15 mouse cellular contexts compared by ENCODE assay signal in the genomic region with DNA sequence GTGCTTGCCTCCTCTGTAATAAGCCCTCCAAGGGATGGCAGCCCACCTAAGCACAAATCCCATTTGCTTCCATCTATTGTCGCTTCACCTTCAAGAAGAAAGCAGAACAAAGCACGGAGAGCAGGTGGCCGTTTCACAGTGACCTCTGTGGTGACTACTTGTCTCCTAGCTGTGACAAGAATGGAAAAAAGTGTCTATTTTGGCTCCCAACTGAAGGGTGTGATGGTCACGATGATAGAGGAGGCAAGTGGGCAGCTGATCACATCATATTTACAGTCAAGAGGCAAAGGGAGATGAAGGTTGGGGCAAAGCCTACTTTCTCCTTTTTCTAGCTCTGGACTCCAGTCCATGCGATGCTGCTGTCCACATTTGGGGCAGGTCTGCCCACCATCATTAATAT. TPM values are rescaled to one million over a fixed set of nuclear protein-coding genes. Genes with fewer than 3 reads are reported as not detected.
"Had no signal": no experiment of that assay in that cellular context is flagged by ENCODE, and none has a peak within 500 bp of the region (broad histone marks: within the 10 kb centered on the region; RNA-seq: fewer than 3 reads in every experiment).

No protein-coding gene starts in this region.

- H3K4me1 ChIP-seq: lung, embryonic 15.5 days; neural tube, embryonic 12.5 days; stomach, embryonic 15.5 days had no signal

- DNase-seq: lung, adult 18-20 months; lung, postnatal 14 days; lung, postnatal 36 days; midbrain, embryonic 14.5 days; right cerebral cortex, postnatal 14 days; thymus, postnatal 25 days; thymus, postnatal 4 days had no signal

- H3K36me3 ChIP-seq: lung, embryonic 15.5 days; midbrain, embryonic 12.5 days; neural tube, embryonic 12.5 days; stomach, embryonic 15.5 days had no signal

- H3K27ac ChIP-seq: liver, embryonic 14.5 days; lung, embryonic 15.5 days; midbrain, embryonic 12.5 days; neural tube, embryonic 12.5 days; stomach, embryonic 15.5 days; stomach, postnatal 0 days had no signal

- H3K9ac ChIP-seq: liver, embryonic 14.5 days; lung, embryonic 15.5 days; midbrain, embryonic 12.5 days; neural tube, embryonic 12.5 days; stomach, embryonic 15.5 days had no signal

- H3K27me3 ChIP-seq: lung, embryonic 15.5 days; midbrain, embryonic 12.5 days; neural tube, embryonic 12.5 days; stomach, embryonic 15.5 days had no signal

- H3K4me3 ChIP-seq: lung, embryonic 15.5 days; megakaryocyte, embryonic 14.5 days; midbrain, embryonic 12.5 days; neural tube, embryonic 12.5 days; stomach, embryonic 15.5 days had no signal

- H3K9me3 ChIP-seq: lung, embryonic 15.5 days; neural tube, embryonic 12.5 days; stomach, embryonic 15.5 days had no signal

RNA-seq across cellular contexts. Expression of a gene that starts 18.0 kb away (rescaled TPM):
- total RNA-seq: monocyte, adult 5-6 weeks had no signal
